Mouse (Mus musculus): Measurements from ENCODE around the gene Me3. TPM values are rescaled to one million over a fixed set of nuclear protein-coding genes. Genes with fewer than 3 reads are reported as not detected.
"Not testable (repeated sequence)": the region's sequence is repeated elsewhere in the genome, so short reads cannot be mapped to it uniquely, and the experiment has no call there.

Gene Me3
- polyA plus RNA-seq, 1 experiment from 2014 or later = 0.18 TPM

DNA sequence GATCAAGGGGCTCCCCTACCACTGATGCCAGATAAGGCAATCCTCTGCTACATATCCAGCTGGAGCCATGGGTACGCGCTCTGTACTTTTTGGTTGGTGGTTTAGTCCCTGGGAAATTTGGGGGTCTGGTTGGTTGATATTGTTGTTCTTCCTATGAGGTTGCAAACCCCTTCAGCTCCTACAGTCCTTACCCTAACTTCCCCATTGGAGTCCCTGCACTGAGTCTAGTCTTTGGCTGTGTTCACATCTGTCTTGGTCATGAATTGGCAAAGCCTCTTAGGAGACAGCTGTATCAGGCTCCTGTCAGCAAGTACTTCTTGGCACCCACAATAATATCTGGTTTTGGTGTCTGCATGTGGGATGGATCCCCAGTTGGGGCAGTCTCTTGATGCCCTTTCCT is 98.9 kb downstream of the Me3 start:
- not testable (repeated sequence) for H3K9me3 ChIP-seq (replicated peaks; ENCODE audit: control insufficient read depth, low read length); H3K9ac ChIP-seq (ENCODE audit: low read depth, low read length); H3K4me3 ChIP-seq (ENCODE audit: low read depth, low read length); H3K27me3 ChIP-seq (ENCODE audit: control insufficient read depth, insufficient read depth, low read depth, low read length); H3K36me3 ChIP-seq (ENCODE audit: control insufficient read depth, insufficient read depth); H3K4me1 ChIP-seq (ENCODE audit: control insufficient read depth, low read depth, low read length); H3K27ac ChIP-seq (ENCODE audit: low read length); H3K4me2 ChIP-seq (ENCODE audit: low read depth, low read length); ATAC-seq (ENCODE audit: low read depth)
- 72% methylated on average over 2 of the region's 2 CpGs for WGBS (ENCODE audit: insufficient replicate concordance)

DNA sequence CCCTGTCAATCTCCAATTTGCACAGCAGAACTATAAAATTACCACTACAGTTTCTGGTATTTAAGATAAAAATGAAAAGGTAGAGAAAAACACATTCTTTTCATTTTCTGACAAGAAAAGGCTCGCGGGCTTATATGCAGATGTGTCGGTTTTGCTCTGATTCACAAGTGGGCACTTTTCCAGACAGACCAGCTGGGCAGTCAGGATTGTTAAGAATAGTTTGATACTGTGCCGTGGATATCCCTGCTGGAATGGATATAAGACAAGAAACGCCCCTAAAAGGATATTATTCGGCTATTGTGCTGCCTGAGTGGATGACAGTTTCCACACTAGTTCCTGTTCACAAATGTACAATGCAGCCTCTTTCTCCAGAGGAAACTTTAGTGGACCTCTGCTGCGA is 116.2 kb downstream of the Me3 start:
- no peak for ATAC-seq (ENCODE audit: low read depth)
- Histone ChIP-seq H3K36me3 (ENCODE audit: control insufficient read depth, insufficient read depth) (no peaks in the 10 kb centered on the region), H3K4me2 (ENCODE audit: low read depth, low read length) (no peak overlapping the region), H3K27ac (ENCODE audit: low read length) (no peak overlapping the region), H3K27me3 (ENCODE audit: control insufficient read depth, insufficient read depth, low read depth, low read length) (no peaks in the 10 kb centered on the region), H3K9ac (ENCODE audit: low read depth, low read length) (no peak overlapping the region), H3K4me3 (ENCODE audit: low read depth, low read length) (no peak overlapping the region), H3K4me1 (ENCODE audit: control insufficient read depth, low read depth, low read length) (no peaks in the 10 kb centered on the region), H3K9me3 (replicated peaks; ENCODE audit: control insufficient read depth, low read length) (no peaks in the 10 kb centered on the region)
- WGBS (ENCODE audit: insufficient replicate concordance) = 52% methylated on average over 7 of the region's 7 CpGs

DNA sequence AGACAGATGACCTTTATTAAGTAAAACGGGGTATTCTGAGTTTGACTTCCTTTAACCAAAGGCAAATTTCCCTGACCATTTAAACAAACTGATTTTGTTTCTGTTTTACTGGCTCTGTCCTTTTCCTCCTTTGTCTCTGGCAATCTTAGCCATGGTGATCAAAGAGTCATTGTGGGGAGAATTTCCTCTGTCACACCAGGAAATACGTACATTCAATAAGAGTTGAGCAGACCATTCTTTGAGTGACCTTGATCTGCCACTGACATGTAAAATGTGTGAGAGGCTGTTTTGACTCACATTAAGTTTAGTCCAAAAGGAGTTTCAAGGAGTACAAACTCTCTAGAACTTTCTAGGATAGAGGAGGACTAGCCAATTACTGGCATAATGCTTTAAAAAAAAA is 117.0 kb downstream of the Me3 start:
- Histone ChIP-seq H3K9me3 (replicated peaks; ENCODE audit: control insufficient read depth, low read length) (no peaks in the 10 kb centered on the region), H3K36me3 (ENCODE audit: control insufficient read depth, insufficient read depth) (no peaks in the 10 kb centered on the region), H3K27me3 (ENCODE audit: control insufficient read depth, insufficient read depth, low read depth, low read length) (no peaks in the 10 kb centered on the region), H3K4me3 (ENCODE audit: low read depth, low read length) (no peak overlapping the region), H3K4me2 (ENCODE audit: low read depth, low read length) (no peak overlapping the region), H3K4me1 (ENCODE audit: control insufficient read depth, low read depth, low read length) (no peaks in the 10 kb centered on the region), H3K27ac (ENCODE audit: low read length) (no peak overlapping the region), H3K9ac (ENCODE audit: low read depth, low read length) (no peak overlapping the region)
- ATAC-seq (ENCODE audit: low read depth) = no peak
- 33% methylated on average over 2 of the region's 2 CpGs for WGBS (ENCODE audit: insufficient replicate concordance)

DNA sequence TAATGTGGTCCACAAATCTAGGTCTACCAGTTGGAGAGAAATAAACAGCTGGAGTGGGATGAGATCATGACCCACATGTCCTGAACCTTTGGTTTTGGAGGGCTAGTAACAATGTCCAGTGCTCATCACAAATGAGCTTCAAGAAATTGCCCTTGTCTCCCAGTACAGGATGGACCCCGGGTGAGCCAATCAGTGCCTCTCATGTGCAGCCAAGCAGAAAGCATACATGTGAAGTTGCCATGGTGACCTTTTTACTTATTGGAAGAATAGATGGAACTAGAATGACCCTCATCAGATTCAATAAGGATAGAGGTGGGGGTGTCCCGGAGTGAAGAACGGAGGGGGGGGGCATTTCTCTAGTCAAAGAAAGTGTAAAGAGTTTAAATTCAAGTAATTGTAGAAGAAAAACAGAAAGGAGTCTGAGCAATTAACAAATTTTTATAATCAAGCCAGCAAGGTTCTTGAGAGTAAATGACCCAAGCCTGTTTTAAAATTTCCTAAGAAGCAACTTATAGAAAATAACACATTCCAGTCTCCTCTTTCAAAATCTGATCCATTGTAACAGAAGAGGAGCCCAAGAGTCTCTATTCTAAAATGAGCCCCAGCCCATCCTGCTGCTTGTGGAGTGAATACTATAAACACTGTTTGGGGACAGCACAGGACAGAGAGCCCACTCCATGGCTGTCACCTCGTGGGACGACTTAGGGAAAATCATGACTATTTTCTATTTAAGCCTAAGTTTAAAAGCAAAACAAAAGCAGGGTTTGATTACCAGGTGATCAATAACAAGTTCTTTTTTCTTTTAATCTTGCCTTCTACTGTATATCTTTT is 134.7 kb downstream of the Me3 start:
- Histone ChIP-seq H3K9me3 (replicated peaks; ENCODE audit: control insufficient read depth, low read length) (no peaks in the 10 kb centered on the region), H3K9ac (ENCODE audit: low read depth, low read length) (no peak overlapping the region), H3K4me3 (ENCODE audit: low read depth, low read length) (no peak overlapping the region), H3K27me3 (ENCODE audit: control insufficient read depth, insufficient read depth, low read depth, low read length) (no peaks in the 10 kb centered on the region), H3K36me3 (ENCODE audit: control insufficient read depth, insufficient read depth) (no peaks in the 10 kb centered on the region), H3K4me2 (ENCODE audit: low read depth, low read length) (no peak overlapping the region), H3K4me1 (ENCODE audit: control insufficient read depth, low read depth, low read length) (no peaks in the 10 kb centered on the region), H3K27ac (ENCODE audit: low read length) (no peak overlapping the region)
- no peak for ATAC-seq (ENCODE audit: low read depth)
- 60% methylated on average over 5 of the region's 5 CpGs for WGBS (ENCODE audit: insufficient replicate concordance)

DNA sequence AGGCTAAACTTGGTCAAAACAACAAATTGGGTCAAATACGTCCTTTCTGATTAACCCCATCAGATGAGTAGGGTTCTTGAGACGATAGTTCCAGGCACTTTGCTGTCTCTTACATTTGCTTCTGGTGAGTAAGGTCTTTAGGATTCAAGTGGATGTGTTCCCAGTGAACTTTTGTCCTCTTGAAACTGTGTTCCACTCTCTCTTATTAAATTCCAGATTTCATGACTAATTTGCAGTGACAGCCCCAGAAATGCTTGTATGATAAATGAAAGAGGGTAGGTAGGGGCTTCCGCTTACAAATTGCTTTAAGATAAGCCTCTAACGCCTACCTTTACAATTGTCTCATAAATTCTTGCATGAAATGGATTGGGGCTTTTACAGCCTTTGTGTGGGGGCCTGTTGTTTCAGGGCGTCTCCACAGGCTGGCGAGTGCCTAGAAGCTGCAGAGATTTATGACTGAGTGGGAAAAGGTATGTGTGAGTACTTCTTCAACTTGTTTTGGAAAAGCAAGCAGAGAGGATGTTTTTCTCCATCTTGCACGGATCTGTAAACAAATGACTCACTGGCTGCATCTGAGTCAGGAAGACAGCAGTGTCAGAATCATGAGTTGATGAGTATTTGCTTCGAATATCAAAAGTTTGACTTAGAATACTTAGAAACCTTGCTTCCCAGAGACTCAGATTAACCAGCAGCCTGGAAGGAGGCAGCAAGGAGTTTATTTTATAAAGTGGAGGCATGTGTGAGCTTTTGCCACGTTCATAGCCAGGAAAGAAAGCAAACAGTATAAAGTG is 137.1 kb downstream of the Me3 start:
- 31% methylated on average over 9 of the region's 9 CpGs for WGBS (ENCODE audit: insufficient replicate concordance)
- H3K27ac ChIP-seq (ENCODE audit: low read length) = no peak overlapping the region
- no peak overlapping the region for H3K9ac ChIP-seq (ENCODE audit: low read depth, low read length)
- no peaks in the 10 kb centered on the region for H3K36me3 ChIP-seq (ENCODE audit: control insufficient read depth, insufficient read depth)
- H3K4me1 ChIP-seq (ENCODE audit: control insufficient read depth, low read depth, low read length) = no peaks in the 10 kb centered on the region
- no peaks in the 10 kb centered on the region for H3K9me3 ChIP-seq (replicated peaks; ENCODE audit: control insufficient read depth, low read length)
- ATAC-seq (ENCODE audit: low read depth) = no peak
- H3K27me3 ChIP-seq (ENCODE audit: control insufficient read depth, insufficient read depth, low read depth, low read length) = no peaks in the 10 kb centered on the region
- H3K4me3 ChIP-seq (ENCODE audit: low read depth, low read length) = no peak overlapping the region
- H3K4me2 ChIP-seq (ENCODE audit: low read depth, low read length) = no peak overlapping the region

DNA sequence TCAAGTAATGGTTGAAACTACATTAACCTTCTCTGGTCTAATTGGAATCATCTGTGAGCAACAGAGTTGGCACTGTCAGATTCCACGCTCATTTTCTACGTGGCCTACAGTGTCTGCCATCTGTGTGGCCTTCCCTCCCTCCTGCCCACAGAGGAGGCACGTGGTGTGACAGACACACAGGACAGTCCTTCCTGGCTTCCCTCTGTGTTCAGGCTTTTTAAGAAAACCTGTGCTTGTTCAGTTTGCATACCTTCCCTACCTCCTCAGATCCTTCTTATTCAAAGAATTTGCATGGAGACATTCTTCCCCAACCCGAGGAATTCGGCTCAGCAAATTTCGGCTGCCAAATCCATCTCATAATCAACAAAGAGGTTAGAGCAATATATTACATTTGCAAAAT is 137.8 kb downstream of the Me3 start:
- H3K36me3 ChIP-seq (ENCODE audit: control insufficient read depth, insufficient read depth) = no peaks in the 10 kb centered on the region
- H3K27me3 ChIP-seq (ENCODE audit: control insufficient read depth, insufficient read depth, low read depth, low read length) = no peaks in the 10 kb centered on the region
- no peak for ATAC-seq (ENCODE audit: low read depth)
- H3K27ac ChIP-seq (ENCODE audit: low read length) = no peak overlapping the region
- H3K9me3 ChIP-seq (replicated peaks; ENCODE audit: control insufficient read depth, low read length) = no peaks in the 10 kb centered on the region
- H3K4me2 ChIP-seq (ENCODE audit: low read depth, low read length) = no peak overlapping the region
- H3K4me3 ChIP-seq (ENCODE audit: low read depth, low read length) = no peak overlapping the region
- no peaks in the 10 kb centered on the region for H3K4me1 ChIP-seq (ENCODE audit: control insufficient read depth, low read depth, low read length)
- no peak overlapping the region for H3K9ac ChIP-seq (ENCODE audit: low read depth, low read length)
- WGBS (ENCODE audit: insufficient replicate concordance) = 55% methylated on average over 6 of the region's 6 CpGs

DNA sequence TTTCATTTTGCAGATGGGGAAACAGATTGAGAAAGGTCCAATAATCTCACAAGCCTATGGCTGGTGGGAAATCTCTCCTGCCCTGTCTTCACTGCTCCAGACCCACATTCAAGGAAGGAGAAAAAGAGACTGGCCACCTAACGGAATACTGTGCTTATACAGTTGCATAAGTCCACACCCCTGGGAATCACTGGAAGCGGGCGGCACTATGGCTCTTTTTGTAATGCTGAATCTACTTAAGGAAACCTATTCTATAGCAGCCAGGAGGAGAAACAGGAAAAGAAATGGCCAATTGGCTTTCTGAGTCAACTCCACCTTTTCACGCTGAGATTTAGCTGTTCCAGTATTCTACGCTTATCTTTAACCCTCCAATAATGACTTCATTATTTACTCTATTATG is 140.7 kb downstream of the Me3 start:
- Histone ChIP-seq H3K9me3 (replicated peaks; ENCODE audit: control insufficient read depth, low read length) (no peaks in the 10 kb centered on the region), H3K4me2 (ENCODE audit: low read depth, low read length) (no peak overlapping the region), H3K9ac (ENCODE audit: low read depth, low read length) (no peak overlapping the region), H3K36me3 (ENCODE audit: control insufficient read depth, insufficient read depth) (no peaks in the 10 kb centered on the region), H3K27me3 (ENCODE audit: control insufficient read depth, insufficient read depth, low read depth, low read length) (no peaks in the 10 kb centered on the region), H3K4me3 (ENCODE audit: low read depth, low read length) (no peak overlapping the region), H3K27ac (ENCODE audit: low read length) (no peak overlapping the region), H3K4me1 (ENCODE audit: control insufficient read depth, low read depth, low read length) (no peaks in the 10 kb centered on the region)
- no peak for ATAC-seq (ENCODE audit: low read depth)
- 71% methylated on average over 5 of the region's 5 CpGs for WGBS (ENCODE audit: insufficient replicate concordance)

DNA sequence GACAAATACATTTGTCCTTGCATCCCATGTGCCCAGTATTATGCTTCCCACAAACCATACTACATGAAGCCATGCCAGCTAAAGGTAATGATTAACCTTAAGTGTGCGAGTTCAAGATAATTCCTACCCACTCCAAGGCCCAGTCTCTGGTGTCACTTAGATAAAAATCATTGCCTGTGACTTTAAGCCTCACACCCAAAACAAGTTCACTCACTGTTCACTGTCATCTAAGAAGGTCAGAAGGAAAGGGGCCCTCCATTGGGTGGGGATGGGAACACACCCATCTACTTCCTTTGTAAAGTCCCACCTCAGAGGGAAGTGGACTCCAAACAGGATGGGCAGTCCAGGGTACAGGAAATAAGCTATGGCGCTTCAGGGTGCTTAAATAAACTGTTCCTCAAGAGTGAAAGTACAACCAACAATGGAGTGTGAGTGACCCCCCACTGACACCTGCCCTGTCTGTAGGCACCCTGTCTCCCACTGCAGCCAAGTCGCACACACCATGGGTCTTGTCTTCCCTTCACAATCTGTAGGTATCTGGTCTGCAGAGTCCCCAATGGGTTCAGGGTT is 141.2 kb downstream of the Me3 start:
- no peak for ATAC-seq (ENCODE audit: low read depth)
- WGBS (ENCODE audit: insufficient replicate concordance) = 53% methylated on average over 3 of the region's 3 CpGs
- H3K4me1 ChIP-seq (ENCODE audit: control insufficient read depth, low read depth, low read length) = no peaks in the 10 kb centered on the region
- H3K9me3 ChIP-seq (replicated peaks; ENCODE audit: control insufficient read depth, low read length) = no peaks in the 10 kb centered on the region
- H3K4me2 ChIP-seq (ENCODE audit: low read depth, low read length) = no peak overlapping the region
- no peak overlapping the region for H3K9ac ChIP-seq (ENCODE audit: low read depth, low read length)
- no peaks in the 10 kb centered on the region for H3K36me3 ChIP-seq (ENCODE audit: control insufficient read depth, insufficient read depth)
- H3K4me3 ChIP-seq (ENCODE audit: low read depth, low read length) = no peak overlapping the region
- H3K27ac ChIP-seq (ENCODE audit: low read length) = no peak overlapping the region
- H3K27me3 ChIP-seq (ENCODE audit: control insufficient read depth, insufficient read depth, low read depth, low read length) = no peaks in the 10 kb centered on the region

DNA sequence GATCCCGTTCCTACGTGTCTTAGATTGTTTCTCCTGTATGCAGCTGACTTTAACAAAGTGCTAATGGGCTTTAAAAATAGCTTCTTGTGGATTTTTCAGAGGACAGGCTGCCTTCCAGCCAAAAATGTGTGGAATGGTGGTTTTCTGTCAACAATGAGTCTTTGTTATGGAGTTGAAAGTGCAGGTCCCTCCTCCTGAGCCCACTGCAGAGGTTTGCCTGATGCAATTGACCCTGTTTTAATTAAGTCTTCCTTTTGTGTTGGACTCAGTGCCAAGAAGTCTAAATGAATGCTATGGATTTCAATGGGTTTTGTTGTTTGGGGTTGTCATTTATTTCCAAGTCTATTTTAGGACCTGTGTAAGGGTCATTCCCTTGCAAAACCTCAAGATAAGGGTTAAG is 141.7 kb downstream of the Me3 start:
- Histone ChIP-seq H3K27me3 (ENCODE audit: control insufficient read depth, insufficient read depth, low read depth, low read length) (no peaks in the 10 kb centered on the region), H3K9me3 (replicated peaks; ENCODE audit: control insufficient read depth, low read length) (no peaks in the 10 kb centered on the region), H3K36me3 (ENCODE audit: control insufficient read depth, insufficient read depth) (no peaks in the 10 kb centered on the region), H3K4me2 (ENCODE audit: low read depth, low read length) (no peak overlapping the region), H3K9ac (ENCODE audit: low read depth, low read length) (no peak overlapping the region), H3K4me3 (ENCODE audit: low read depth, low read length) (no peak overlapping the region), H3K27ac (ENCODE audit: low read length) (no peak overlapping the region), H3K4me1 (ENCODE audit: control insufficient read depth, low read depth, low read length) (no peaks in the 10 kb centered on the region)
- ATAC-seq (ENCODE audit: low read depth) = no peak
- 21% methylated on average over 2 of the region's 2 CpGs for WGBS (ENCODE audit: insufficient replicate concordance)

All from liver, embryonic 16.5 days (tissue).